Mouse (Mus musculus) neutrophil, adult 5-6 weeks (primary cell): Measurements from ENCODE around the gene Cdsn. TPM values are rescaled to one million over a fixed set of nuclear protein-coding genes. Genes with fewer than 3 reads are reported as not detected.
"Not testable (repeated sequence)": the region's sequence is repeated elsewhere in the genome, so short reads cannot be mapped to it uniquely, and the experiment has no call there.

Source experiments
- ATAC-seq: fragments of 151-379, 151-347 bp; 2 replicates; pipeline ENCODE4 v1.8.0; 2017; ENCODE audit warnings: mild to moderate bottlenecking, moderate TSS enrichment; ENCODE audit not compliant: insufficient number of reproducible peaks, poor library complexity, low FRiP score, severe bottlenecking; ENCODE audit errors: extremely low read depth
- total RNA-seq: library from RNA; stranded (forward); fragments of 200-1000 nt; gene quantifications from 2 replicates; pipeline ENCODE4 v1.2.3, GENCODE M21; 2017

The Cdsn gene
- total RNA-seq = not detected in 2 replicates

GRCm38 (mm10) chr17:35551881-35552414, at the start of gene Cdsn:
Cdsn (plus strand) TSS chr17:35552128.
- ATAC-seq = no peak

- ATAC-seq = no peak
These were observed 49.7 kb upstream of the Cdsn start for GRCm38 (mm10) chr17:35502226-35502625.

DNA sequence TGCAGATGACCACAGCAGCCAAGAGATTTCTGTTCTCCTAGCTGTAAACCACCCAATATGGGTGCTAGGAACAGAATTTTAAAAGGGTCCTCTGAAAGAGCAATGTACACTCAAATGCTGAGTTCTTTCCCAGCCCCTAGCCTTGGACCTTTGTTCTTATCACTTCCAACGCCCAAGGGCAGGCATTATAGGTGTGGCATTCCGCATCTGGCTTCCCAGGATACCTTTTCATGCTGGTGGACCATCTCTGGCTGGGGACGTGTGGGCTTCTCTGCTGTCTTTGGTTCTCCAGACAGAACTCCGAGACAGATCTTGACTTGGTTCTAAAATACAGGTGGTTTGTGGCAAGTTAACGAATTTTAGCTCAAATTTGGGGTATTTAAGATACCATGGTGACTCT, 49.2 kb upstream of the Cdsn start:
- ATAC-seq = no peak

DNA sequence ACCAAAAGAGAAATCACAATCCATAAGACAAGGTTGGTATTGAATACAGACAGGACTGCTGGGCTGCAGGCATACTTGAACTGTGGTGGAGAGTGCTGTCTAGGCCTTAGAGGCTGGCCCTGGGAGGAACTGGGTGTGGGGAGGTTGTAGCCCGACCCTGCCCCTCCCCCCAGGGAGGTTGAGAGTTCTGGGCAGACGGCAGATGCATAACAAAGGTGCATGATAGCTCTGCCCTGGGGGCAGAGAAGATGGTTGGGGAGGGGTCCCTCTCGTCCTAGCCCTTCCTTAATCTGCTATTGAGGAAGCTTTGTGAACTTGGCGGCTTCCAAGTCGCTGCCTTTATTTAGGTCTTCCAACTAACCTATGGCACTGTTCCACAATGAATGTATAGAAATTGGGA, 48.1 kb upstream of the Cdsn start:
- ATAC-seq = no peak

- ATAC-seq = no peak
These were observed 47.1 kb upstream of the Cdsn start for GRCm38 (mm10) chr17:35504628-35505481.

GRCm38 (mm10) chr17:35505776-35506175, 46.2 kb upstream of the Cdsn start, which contains the start of gene Pou5f1:
Pou5f1 (plus strand) TSS chr17:35506018.
- no peak for ATAC-seq

GRCm38 (mm10) chr17:35506881-35507280, 45.0 kb upstream of the Cdsn start:
- no peak for ATAC-seq

- no peak for ATAC-seq
These were observed 44.2 kb upstream of the Cdsn start for GRCm38 (mm10) chr17:35507556-35508260.

DNA sequence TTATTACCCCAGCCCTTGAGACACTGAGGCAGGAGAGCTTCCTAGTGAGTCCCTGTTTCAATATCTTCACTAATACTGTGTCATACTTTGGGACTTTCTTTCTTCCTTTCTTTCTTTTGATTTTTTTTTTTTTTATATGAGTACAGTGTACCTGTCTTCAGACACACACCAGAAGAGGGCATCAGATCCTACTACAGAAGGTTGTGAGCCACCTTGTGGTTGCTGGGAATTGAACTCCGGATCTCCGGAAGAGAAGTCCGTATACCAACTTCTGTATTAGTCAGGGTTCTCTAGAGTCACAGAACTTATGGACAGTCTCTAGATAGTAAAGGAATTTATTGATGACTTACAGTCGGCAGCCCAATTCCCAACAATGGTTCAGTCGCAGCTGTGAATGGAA, 43.6 kb upstream of the Cdsn start:
- ATAC-seq = not testable (repeated sequence)

- no peak for ATAC-seq
These were observed 42.6 kb upstream of the Cdsn start for GRCm38 (mm10) chr17:35509284-35509683.

GRCm38 (mm10) chr17:35512916-35513626, 38.9 kb upstream of the Cdsn start:
- ATAC-seq = no peak

- 0 out of 2 replicates have a peak, but pooled peaks have one; percentile 27 for ATAC-seq
These were observed 38.0 kb upstream of the Cdsn start for GRCm38 (mm10) chr17:35513886-35514285.

GRCm38 (mm10) chr17:35514756-35515155, 37.2 kb upstream of the Cdsn start:
- no peak for ATAC-seq

- no peak for ATAC-seq
These were observed 35.9 kb upstream of the Cdsn start for GRCm38 (mm10) chr17:35515911-35516640.

- peak; percentile 75 for ATAC-seq
These were observed 35.1 kb upstream of the Cdsn start, which contains the start of the genes Tcf19 and Cchcr1 for GRCm38 (mm10) chr17:35516652-35517500. Tcf19 (minus strand) TSS chr17:35516824. Cchcr1 (plus strand) TSS chr17:35517100.

- ATAC-seq = no peak
These were observed 34.4 kb upstream of the Cdsn start for GRCm38 (mm10) chr17:35517526-35517925.

DNA sequence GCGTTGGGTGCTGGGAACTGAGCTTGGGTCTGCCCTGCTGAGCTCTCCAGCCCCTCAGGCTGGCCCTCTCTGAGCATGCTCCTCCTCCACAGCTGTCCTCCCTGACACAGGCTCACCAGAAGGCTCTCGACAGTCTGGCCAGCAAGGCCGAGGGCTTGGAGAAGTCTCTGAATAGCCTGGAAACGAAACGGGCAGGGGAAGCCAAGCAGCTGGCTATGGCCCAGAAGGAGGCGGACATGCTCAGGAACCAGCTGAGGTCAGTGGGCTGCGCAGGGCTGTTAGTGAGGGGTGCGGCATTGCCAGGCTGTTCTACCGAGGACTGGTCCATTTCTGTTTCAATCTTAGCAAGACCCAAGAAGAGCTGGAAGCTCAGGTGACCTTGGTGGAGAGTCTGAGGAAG, 27.6 kb upstream of the Cdsn start:
- ATAC-seq = no peak

DNA sequence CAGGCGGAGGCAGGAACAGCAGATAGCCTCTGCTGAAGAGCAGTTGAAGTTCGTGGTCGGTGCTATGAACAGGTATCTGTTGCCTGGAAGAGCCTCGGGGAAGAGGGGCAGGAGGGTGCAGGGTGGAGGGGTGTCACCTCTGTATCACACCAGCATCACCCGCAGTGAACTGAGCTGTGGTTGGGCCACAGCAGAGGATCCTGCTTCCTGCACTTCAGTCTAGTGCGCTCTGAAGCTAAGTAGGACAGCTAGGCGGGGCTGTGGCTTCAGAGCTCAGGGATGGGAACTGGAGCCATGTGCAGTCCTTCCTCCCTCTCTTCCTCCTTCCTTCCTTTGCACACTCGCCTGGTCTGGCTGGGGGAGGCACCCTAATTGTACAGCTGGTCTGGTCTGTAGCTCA, 25.3 kb upstream of the Cdsn start:
- no peak for ATAC-seq
